Mouse (Mus musculus) MEL (cell line): Measurements from ENCODE around the gene Prkar1b.

Experiments
- POLR2A ChIP-seq, 2 experiments: IDR thresholded peaks; 2 replicates each; pipeline ENCODE4 v1.6.1; 2011 to 2012; ENCODE audit warnings: low read length in 2 of 2, mild to moderate bottlenecking in 2 of 2, control low read depth in 1 of 2, improper control_type of control experiment in 1 of 2, low read depth in 1 of 2, moderate library complexity in 1 of 2; ENCODE audit not compliant: control insufficient read depth in 1 of 2, insufficient read depth in 1 of 2, poor library complexity in 1 of 2
- USF1 ChIP-seq: IDR thresholded peaks from 2 replicates; pipeline ENCODE4 v1.6.1; 2014; ENCODE audit warnings: low read depth, mild to moderate bottlenecking, inconsistent platforms, low read length, improper control_type of control experiment, moderate library complexity
- USF2 ChIP-seq, 2 experiments: IDR thresholded peaks; 2 replicates each; pipeline ENCODE4 v1.6.1; 2011 to 2012; ENCODE audit warnings: improper control_type of control experiment in 2 of 2, low read length in 2 of 2, borderline replicate concordance in 1 of 2, inconsistent platforms in 1 of 2, low read depth in 1 of 2, mild to moderate bottlenecking in 1 of 2; ENCODE audit not compliant: insufficient read depth in 1 of 2

- no peak for TF ChIP-seq POLR2A (IDR thresholded peaks at IDR 0.05; ENCODE audit: control insufficient read depth in 1 of 2, insufficient read depth in 1 of 2, low read depth in 1 of 2, low read length in 2 of 2, poor library complexity in 1 of 2)
- no peak for TF ChIP-seq USF2 (IDR thresholded peaks at IDR 0.05; ENCODE audit: borderline replicate concordance in 1 of 2, insufficient read depth in 1 of 2, low read depth in 1 of 2, low read length in 2 of 2)
- TF ChIP-seq USF1: no peak
Measured at GRCm38 (mm10) chr5:139137176-139137575, 12.6 kb downstream of the Prkar1b start.
